Mouse (Mus musculus): Measurements from ENCODE around the gene Mgarp. TPM values are rescaled to one million over a fixed set of nuclear protein-coding genes. Genes with fewer than 3 reads are reported as not detected.
"Not testable (repeated sequence)": the region's sequence is repeated elsewhere in the genome, so short reads cannot be mapped to it uniquely, and the experiment has no call there.

Mgarp gene
- total RNA-seq, 4 experiments from 2014 or later = 0.85 TPM; not detected in 3

DNA sequence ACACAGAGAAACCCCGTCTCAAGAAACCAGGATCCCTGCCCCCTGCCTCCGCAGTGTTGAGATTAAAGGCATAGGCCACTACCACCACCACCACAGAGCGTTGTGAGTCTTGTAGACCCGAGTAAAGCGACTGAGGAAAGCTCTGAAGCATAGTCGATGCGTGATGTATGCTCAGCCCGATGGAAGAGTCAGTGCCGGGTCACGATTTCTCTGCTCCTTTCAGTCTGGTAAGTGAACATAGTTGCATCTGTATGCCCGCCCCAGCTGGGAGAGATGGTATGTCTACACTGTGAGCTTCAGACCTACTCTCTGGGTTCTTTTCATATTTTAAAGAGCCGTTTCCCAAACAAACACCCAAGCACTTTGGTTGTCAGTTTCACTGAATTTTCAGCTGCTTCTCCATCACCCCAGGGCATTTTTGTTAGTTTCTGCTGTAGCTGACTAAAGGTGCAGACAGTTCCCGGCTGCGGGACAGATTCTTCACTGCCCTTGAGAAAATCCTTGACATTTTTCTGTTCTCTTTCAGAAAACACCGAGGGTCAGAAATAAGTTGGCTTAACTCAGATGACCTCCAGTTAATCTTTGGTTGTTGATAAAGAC lies 1.3 kb upstream of the Mgarp start:
- no peak for DNase-seq (ENCODE audit: low spot score in 2 of 2)

DNA sequence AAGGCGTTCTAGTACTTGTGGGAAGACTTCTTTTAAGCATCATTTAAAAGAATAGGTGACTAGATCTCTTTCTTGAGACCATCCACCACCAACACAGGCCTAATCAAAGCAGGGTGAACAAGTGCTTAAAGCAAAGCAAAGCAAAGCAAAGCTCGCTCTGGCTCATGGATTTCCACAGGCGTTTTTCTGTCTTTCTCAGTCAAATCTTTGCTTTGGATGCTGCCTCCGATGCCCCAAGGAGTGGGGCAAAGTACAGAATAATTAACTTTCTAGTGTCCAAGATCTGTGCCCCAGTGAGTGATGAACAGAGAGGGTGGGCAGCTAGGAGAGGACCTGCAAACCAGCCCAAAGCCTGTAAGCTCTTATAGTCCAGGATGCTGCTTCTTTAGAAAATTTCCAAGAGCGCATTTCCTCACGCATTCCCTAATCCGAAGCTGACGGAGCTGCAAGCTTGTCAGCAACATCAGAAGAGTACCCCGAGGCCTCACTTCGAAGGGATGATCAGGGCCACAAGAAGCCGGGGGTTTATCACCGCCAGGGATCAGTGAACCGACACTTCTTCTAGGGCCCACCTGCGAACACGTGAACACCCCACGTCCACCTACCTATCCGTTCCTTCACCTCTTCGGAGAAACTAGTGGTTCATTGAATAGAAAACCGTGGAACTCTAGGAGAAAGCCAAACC lies 935 bp downstream of the Mgarp start:
- DNase-seq (ENCODE audit: low spot score in 2 of 2) = no peak

DNA sequence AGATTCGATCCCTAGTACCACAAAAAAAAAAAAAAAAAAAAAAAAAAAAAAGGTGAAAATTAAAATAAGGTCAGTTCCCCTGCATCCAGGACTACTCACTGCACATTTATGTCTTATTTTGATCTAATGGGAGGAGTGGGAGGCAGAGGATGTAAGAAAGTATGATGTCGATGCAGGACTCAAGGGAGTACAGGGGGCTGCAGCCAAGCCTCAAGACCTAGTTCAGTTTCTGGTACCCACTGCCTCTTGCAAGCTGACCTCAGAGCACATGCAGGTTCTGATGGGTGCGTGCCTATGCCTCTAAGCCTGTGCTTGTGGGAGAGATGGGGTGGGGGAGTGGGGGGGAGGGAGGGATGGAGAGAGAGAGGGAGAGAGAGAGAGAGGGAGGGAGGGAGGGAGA lies 1.7 kb downstream of the Mgarp start:
- DNase-seq (ENCODE audit: low spot score in 2 of 2) = no peak

DNA sequence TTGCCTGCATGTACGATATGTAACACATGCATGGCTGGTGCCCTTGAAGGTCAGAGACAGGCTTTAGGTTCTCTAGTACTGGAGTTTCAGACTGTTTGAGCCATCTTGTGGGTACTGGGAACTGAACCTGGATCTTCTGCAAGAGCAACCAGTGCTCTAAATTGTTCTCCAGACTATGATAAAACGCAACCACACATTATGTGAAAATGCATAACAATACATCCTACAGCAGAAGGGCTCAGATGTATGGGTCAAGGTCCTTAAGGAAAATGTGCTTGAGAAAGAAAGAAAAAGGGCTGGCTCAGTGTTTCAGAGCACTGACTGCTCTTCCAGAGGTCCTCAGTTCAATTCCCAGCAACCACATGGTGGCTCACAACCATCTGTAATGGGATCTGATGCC lies 2.9 kb downstream of the Mgarp start:
- no peak for DNase-seq (ENCODE audit: low spot score in 2 of 2)

DNA sequence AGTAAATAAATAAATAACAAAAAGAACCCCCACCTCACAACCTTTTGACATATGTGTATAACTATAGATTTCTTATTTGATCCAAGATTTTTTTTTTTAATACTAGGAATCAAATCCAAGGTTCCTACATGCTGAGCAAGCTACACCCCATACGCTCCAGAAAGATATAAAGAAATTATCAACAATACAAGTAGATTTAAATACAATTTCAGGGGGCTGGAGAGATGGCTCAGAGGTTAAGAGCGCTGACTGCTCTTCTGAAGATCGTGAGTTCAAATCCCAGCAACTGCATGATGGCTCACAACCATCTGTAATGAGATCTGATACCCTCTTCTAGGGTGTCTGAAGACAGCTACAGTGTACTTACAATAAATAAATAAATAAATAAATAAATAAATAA lies 3.5 kb downstream of the Mgarp start:
- DNase-seq (ENCODE audit: low spot score in 2 of 2) = not testable (repeated sequence)

DNA sequence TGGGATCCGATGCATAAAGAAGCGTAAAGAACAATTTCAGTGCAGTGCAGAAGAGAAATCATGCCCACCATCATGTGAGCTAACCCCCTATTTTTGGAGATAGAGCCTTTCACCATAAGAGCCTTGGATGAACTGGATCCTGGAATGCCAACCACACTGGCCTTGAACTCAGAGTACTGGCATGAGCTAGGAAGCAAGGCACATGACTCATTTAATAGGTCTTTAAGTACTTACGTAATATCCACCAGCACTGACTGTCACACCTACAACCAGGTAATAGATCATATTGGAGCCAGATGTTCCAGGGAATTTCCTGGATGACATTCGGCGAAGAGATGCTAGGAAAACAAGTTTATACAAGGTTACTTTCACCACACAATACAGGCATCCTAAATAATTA lies 4.9 kb downstream of the Mgarp start:
- no peak for DNase-seq (ENCODE audit: low spot score in 2 of 2)

DNA sequence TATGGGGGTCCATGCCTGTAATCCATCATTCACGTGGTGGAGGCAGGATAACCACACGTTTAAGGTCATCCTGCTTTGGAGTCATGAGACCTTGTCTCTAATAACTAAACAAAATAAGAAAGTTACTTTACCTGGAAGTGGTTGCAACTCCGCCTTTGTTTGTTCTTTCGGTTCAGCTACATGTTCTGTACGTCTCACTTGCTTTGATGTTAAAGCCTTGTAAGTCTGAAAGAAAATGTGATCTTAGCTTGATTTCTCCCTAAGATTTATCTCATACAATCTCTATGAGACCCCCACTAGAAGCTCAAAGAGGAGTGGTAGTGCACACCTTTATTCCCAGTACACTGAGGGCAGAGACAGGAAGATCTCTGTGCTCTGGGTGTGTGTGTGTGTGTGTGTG lies 5.4 kb downstream of the Mgarp start:
- DNase-seq (ENCODE audit: low spot score in 2 of 2) = no peak

DNA sequence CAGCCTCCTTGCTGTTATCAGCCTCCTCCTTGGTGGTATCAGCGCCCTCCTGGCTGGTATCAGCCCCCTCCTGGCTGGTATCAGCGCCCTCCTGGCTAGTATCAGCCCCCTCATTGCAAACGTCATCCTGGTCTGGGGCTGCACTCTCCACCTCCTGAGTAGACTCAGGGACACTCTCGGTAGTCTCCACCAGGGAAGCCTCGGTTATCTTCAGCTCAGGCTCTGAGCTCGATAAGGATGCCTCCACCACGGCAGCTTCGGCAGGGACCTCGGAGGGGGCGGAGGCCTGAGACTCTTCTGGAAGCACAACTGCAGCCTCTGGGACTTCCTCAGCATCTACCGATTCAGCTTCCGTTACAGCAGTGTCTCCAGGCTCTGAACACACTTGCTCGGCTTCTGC lies 7.6 kb downstream of the Mgarp start:
- DNase-seq (ENCODE audit: low spot score in 2 of 2) = no peak

DNA sequence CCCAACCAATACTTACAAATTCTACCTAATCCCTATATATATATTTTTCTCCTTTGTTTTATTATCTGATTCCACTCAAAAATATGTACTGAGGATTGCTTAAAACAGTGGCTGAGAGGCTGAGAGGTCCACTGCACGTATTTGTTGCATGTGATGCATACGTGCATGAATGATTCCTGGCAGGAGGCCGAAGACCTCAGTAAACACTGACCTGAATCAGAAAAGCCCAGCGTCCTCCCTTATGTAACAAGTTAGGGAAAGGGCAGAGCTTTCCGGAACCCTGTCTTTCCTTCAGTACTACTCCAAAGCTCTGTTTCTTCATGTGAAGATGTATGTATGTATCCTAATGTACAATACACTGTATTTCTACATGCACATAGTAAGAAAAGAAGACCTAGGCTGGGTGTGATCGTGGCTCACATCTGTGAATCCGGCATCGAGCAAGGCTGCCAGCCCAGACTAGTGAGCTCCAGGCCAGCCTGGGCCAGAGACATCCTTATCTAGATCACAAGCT lies 8.6 kb downstream of the Mgarp start:
- no peak for DNase-seq (ENCODE audit: low spot score in 2 of 2)

DNA sequence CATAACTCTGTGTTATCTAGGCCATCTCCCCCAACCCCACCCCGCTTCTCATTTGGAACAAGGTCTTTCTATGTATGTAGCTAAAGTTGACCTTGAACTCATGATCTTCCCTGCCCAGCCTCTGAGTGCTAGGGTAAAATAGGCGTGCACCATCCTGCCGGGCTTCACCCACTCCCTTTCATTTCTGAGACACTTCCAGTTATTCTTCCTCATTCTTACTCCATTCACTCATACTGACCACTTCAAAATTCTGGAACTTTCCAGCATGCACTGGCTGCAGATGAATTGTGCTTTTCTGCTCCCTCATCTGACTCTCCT lies 9.4 kb downstream of the Mgarp start:
- no peak for DNase-seq (ENCODE audit: low spot score in 2 of 2)

DNA sequence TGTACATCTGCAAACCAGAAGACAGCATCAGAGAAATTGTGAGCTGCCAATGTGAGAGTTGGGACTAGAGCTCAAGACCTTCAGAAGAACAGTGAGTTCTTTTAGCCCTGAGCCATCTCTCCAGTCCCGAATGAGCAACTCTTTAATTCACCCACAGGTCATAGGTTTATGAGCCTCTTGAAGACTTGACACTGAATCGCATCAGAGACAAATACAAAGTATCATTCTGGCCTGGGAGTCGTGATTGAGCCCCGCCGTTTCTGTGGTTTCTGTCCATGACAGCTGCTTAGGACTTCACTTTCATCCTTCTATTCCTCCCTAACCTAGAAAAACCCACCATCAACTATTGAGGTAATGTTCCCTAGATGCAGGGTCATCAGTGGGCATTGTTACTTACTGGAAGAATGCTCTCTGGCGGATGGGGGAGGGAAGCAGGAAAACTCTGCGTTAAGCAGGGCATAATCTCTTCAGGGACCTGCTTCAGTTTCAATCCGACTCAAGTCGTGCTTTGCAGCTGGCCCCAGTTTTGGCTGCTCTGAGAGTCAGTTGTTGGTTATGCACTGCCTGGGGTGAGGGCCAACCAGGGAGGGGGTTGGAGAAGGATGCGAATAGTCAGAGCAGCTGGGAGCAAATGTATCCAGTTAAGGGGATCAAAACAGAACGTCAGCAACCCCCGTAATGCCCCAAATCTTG lies 10.0 kb downstream of the Mgarp start:
- peak; percentile 20 to 25 for DNase-seq (ENCODE audit: low spot score in 2 of 2)

DNA sequence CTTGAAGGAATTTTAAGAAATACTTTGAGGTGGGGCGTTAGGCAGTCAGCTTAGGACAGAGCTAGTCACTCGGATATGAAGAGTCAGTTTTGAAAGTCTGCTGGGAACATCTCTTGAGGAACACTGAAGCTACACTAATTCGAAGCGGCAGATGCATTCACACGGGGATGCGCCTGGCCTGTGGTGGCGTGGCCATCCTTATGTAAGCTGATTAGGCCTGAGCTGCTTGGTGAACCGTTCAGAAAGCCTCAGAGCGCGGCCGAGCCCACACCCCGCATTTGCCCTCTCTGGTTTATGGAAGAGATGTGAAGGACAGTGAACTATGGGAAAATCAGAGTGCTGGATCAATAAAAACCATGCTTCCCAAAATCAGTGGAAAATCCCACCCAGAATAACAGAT lies 13.1 kb downstream of the Mgarp start:
- no peak for DNase-seq (ENCODE audit: low spot score in 2 of 2)

DNA sequence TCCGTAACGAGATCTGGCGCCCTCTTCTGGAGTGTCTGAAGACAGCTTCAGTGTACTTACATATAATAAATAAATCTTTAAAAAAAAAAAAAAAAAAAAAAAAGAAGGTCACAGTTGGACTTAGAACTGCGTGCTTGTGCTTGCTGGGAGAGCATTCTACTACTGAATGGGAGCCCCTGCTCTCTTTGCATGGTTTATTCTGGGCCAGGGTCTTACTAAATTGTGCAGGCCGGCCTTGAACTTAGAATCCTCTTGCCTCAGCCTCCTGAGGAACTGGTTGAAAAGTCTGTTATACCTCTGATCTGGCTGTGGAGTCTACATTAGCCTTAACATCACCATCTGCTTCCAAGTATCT lies 15.9 kb downstream of the Mgarp start:
- DNase-seq (ENCODE audit: low spot score in 2 of 2) = no peak

DNA sequence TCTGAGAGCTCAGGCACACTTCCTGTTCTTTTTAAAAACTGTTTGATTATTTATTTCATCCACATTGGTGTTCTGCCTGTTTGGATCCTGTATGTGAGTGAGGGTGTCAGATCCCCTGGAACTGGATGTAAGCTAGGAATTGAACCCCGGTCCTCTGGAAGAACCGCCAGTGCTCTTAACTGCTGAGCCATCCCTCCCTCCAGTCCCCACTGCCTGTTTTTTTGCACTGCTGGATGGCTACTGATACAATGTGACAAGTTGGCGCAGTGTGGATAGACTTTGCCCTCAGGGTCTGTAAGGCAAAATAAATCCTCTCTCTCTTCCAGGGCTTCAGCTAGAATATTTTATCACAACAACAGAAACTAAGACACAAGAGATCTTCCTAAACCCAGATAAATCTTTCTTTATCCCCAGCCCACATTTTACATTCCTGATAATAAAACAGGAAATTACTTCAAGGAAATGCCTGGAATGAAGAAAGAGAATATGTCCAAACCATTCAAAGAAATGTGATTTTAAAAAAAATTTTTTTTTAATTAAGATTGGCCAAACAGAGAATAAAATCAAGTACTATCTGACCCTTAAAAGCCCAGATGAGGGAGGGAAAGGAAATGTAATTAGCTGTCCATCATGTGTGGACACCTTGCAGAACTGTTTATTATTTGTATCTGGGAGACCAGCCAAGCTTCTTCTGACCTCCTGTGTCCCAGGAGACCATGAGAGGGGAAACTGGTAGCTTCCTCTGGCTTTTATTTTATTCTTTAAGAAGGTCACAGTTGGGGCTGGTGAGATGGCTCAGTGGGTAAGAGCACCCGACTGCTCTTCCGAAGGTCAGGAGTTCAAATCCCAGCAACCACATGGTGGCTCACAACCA lies 16.5 kb downstream of the Mgarp start:
- no peak for DNase-seq (ENCODE audit: low spot score in 2 of 2)

DNA sequence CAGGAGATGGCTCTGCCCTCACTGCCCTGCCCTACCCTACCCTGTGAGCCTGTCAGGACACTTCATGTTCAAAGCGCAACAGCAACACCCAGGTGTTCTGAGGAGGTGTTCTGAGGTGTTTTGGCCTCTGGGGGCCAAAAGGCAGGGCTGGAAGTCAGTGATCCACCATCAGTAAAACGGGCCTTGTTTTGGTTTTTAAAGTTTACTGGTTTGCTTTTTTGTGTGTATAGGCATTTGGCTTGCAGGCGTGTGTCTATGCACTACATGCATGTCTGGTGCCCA lies 17.9 kb downstream of the Mgarp start:
- DNase-seq (ENCODE audit: low spot score in 2 of 2) = no peak

DNA sequence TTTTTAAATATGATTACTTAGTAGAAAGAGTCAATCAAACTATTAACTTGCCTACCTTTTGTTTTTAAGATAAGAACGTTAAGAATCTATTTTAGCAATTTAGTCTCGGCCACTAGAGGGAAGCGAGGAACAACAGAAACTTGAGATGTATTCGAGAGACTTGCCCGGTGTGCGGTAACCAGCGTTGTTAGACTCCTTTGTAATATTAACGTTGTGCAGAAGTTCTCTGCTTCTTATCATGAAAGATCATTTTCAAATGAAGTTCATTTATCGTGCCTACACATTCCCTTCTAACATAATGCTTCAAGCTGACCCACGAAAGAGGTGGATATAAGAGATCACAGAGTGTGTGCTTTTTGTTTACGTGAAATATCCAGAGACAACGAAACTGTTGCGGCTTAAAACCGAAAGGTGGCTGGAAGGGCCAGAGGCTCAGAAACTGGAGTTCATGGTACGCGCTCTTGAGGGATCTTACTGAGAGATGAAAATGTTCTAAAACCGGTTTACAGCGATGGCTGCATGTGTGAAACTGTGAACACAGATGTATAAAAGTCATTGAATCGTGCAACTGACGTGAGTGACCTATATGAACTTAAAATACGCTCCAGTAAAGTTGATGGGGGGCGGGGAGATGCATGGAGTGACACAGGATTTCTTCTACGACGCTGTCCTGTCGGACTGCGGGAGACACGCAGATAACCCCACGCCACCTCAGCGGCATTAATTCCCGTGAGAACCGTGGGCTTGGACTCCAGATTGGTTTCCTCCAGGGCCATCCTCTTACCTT lies 18.5 kb downstream of the Mgarp start:
- no peak for DNase-seq (ENCODE audit: low spot score in 2 of 2)

DNA sequence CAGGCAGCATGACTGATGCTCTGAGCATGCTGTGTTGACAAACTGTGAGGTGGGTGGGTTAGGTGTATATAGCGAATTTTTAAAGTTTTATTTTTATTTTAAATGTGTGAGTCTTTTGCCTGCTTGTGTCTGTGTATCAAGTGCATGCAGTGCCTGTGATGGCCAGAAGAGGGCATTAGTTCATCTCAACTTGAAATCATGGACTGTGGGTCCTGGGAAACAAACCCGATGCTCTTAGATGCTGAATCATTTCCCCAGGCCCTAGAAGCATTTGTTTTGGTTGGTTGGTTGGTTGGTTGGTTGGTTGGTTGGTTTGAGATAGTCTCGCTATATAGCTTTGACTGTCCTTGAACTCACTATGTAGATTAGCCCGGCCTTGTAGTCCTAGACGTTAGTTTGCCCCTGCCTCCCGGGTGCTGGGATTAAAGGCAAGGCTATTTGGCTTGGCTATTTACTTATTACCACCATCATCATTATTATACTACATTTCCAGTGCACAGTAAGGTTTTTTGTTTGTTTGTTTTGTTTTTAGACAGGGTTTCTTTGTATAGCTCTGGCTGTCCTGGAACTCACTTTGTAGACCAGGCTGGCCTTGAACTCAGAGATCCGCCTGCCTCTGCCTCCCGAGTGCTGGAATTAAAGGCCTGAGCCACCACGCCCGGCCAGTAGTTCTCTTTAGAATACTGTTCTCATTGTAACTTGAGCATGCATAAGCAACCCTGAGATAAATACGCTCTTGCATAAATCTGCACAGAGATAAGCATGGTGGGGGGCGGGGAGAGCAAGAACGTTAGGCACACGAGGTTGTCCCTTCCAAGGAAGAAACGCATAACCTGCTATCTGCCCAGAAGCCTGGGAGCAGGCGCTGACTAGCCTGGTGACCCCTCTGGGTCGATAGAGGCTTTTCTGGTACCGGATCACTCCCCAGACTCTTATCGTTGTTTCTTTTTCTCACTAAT lies 21.0 kb downstream of the Mgarp start:
- DNase-seq (ENCODE audit: low spot score in 2 of 2) = peak; percentile 46

DNA sequence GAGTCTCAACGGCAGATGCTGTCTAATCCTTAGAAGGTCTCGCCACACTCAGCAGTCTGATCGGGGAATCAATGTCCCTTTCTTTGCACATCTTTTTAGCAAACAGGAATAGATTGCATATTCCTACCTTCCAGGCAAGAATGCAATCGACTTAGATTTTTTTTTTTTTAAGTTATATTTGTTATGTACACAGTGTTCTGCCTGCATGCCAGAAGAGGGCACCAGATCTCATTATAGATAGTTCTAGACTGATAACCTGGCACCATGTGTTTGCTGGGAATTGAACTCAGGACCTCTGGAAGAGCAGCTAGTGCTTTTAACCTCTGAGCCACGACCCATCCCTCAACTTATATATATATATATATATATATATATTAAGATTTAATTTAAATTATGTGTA lies 23.0 kb downstream of the Mgarp start:
- no peak for DNase-seq (ENCODE audit: low spot score in 2 of 2)

DNA sequence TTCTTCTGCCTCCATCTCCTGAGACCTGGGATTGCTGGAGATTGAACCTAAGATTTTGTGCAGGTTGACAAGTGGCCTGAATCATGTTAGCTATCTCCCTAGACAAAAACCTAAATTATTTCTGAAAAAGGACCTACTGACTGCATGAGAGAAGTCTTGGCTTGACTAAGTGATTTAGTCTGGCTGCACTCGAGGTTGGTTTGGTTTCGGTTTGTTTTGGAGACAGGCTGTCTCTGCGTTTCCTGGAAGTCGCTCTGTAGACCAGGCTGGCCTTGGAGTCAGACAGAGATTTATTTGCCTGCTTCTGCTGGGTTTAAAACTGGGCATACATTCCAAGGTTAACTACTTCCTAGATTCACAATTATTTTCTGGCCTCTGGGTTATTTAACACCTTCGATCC lies 23.7 kb downstream of the Mgarp start:
- no peak for DNase-seq (ENCODE audit: low spot score in 2 of 2)

DNA sequence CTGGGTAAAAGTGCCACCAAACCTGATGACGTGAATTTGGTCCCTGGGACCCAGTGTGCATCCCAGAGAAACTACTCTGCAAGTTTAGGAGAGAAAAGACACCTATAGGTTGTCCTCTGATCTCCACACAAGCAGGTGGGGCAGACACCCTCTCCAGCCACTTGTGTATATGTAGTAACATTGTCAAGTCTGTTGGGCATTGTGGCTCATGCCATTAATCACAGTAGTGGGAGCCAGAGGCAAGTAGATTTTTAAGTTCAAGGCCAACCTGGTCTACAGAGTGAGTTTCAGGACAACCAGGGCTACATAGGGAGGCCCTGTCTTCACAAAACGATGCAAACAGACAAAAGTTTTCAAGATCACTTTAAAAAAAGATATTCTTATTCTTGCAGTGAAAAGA lies 24.7 kb downstream of the Mgarp start:
- no peak for DNase-seq (ENCODE audit: low spot score in 2 of 2)
